Mouse (Mus musculus) midbrain, embryonic 10.5 days (tissue): ENCODE measurements at regions not wholly inside any gene's neighbourhood (a gene's known extent, or its start where the extent isn't known, plus 50 kb on each side); places are given as distances from the start of the nearest gene placed in this dataset.

ENCODE experiments used
- DNase-seq: peaks from one replicate; pipeline ENCODE4 v3.0.0-alpha.2; 2017; ENCODE audit warnings: low spot score
- H3K27ac ChIP-seq: fragments of 300-500 bp; sonication (generic); replicated peaks from 2 replicates; pipeline ENCODE4 v1.5.1; 2016; ENCODE audit warnings: mild to moderate bottlenecking
- H3K27me3 ChIP-seq: fragments of 300-500 bp; sonication (generic); 2 replicates; pipeline ENCODE4 v1.6.1; 2016; ENCODE audit warnings: low read depth, mild to moderate bottlenecking; ENCODE audit not compliant: poor library complexity, severe bottlenecking
- H3K36me3 ChIP-seq: fragments of 300-500 bp; sonication (generic); 2 replicates; pipeline ENCODE4 v1.6.1; 2016; ENCODE audit warnings: mild to moderate bottlenecking, moderate library complexity
- H3K4me1 ChIP-seq: fragments of 300-500 bp; sonication (generic); 2 replicates; pipeline ENCODE4 v1.6.1; 2016
- H3K4me3 ChIP-seq: fragments of 300-500 bp; sonication (generic); 2 replicates; pipeline ENCODE4 v1.5.1; 2016; ENCODE audit warnings: mild to moderate bottlenecking, moderate library complexity
- H3K9me3 ChIP-seq: fragments of 300-500 bp; sonication (generic); replicated peaks from 2 replicates; pipeline ENCODE4 v1.6.1; 2016; ENCODE audit warnings: mild to moderate bottlenecking
- WGBS: fragments of 180-500 bp; shearing (Covaris S2); methylation state at CpG from one replicate; pipeline ENCODE4 v1.1.7; 2016; 5-methylcytosine and 5-hydroxymethylcytosine counted together

- H3K36me3 ChIP-seq, result no peaks in the 10 kb centered on the region
- H3K4me1 ChIP-seq, result peaks cover 12% of the 10 kb centered on the region
- no peak overlapping the region for H3K4me3 ChIP-seq
- H3K9me3 ChIP-seq, result no peaks in the 10 kb centered on the region
- WGBS, result 74% methylated on average over 1 of the region's 1 CpGs
- no peak overlapping the region for H3K27ac ChIP-seq
- no peaks in the 10 kb centered on the region for H3K27me3 ChIP-seq
- no peak for DNase-seq
Observed at GRCm38 (mm10) chrX:12844431-12844830, 82.6 kb upstream of the Med14 start.

GRCm38 (mm10) chrX:12841021-12841325, 79.1 kb upstream of the Med14 start:
- Histone ChIP-seq H3K4me1 (peaks cover 16% of the 10 kb centered on the region), H3K9me3 (no peaks in the 10 kb centered on the region), H3K27me3 (no peaks in the 10 kb centered on the region), H3K4me3 (peak overlapping the region; percentile 44), H3K36me3 (no peaks in the 10 kb centered on the region), H3K27ac (peak overlapping the region; percentile 88)
- no peak for DNase-seq
- WGBS, result 71% methylated on average over 3 of the region's 3 CpGs

GRCm38 (mm10) chrX:12840160-12841020, 78.5 kb upstream of the Med14 start:
- Histone ChIP-seq H3K36me3 (no peaks in the 10 kb centered on the region), H3K4me3 (peak overlapping the region; percentile 44), H3K4me1 (peaks cover 16% of the 10 kb centered on the region), H3K27ac (peak overlapping the region; percentile 88), H3K9me3 (no peaks in the 10 kb centered on the region), H3K27me3 (no peaks in the 10 kb centered on the region)
- DNase-seq, result peak; percentile 80
- WGBS, result 18% methylated on average over 25 of the region's 25 CpGs

- H3K27me3 ChIP-seq, result no peaks in the 10 kb centered on the region
- H3K36me3 ChIP-seq, result no peaks in the 10 kb centered on the region
- 20% methylated on average over 11 of the region's 11 CpGs for WGBS
- peak overlapping the region; percentile 88 for H3K27ac ChIP-seq
- DNase-seq, result peak; percentile 51
- peaks cover 16% of the 10 kb centered on the region for H3K4me1 ChIP-seq
- no peaks in the 10 kb centered on the region for H3K9me3 ChIP-seq
- H3K4me3 ChIP-seq, result peak overlapping the region; percentile 44
Observed at GRCm38 (mm10) chrX:12839406-12840159, 77.7 kb upstream of the Med14 start.

GRCm38 (mm10) chrX:12837821-12838220, 75.9 kb upstream of the Med14 start:
- no peak for DNase-seq
- Histone ChIP-seq H3K9me3 (no peaks in the 10 kb centered on the region), H3K4me3 (no peak overlapping the region), H3K27me3 (no peaks in the 10 kb centered on the region), H3K4me1 (peaks cover 16% of the 10 kb centered on the region), H3K27ac (0 out of 2 replicates have a peak overlapping the region, but pooled peaks have one; percentile 6), H3K36me3 (no peaks in the 10 kb centered on the region)
- WGBS, result 33% methylated on average over 1 of the region's 1 CpGs

GRCm38 (mm10) chrX:12834681-12835080, 72.8 kb upstream of the Med14 start:
- H3K36me3 ChIP-seq, result no peaks in the 10 kb centered on the region
- H3K27me3 ChIP-seq, result no peaks in the 10 kb centered on the region
- DNase-seq, result no peak
- 0 out of 2 replicates have a peak, but pooled peaks cover 4% of the 10 kb centered on the region for H3K4me1 ChIP-seq
- H3K27ac ChIP-seq, result no peak overlapping the region
- H3K9me3 ChIP-seq, result no peaks in the 10 kb centered on the region
- H3K4me3 ChIP-seq, result no peak overlapping the region
- 64% methylated on average over 4 of the region's 4 CpGs for WGBS

- Histone ChIP-seq H3K9me3 (no peaks in the 10 kb centered on the region), H3K4me1 (no peaks in the 10 kb centered on the region), H3K36me3 (no peaks in the 10 kb centered on the region), H3K4me3 (no peak overlapping the region), H3K27ac (no peak overlapping the region), H3K27me3 (no peaks in the 10 kb centered on the region)
- 90% methylated on average over 2 of the region's 2 CpGs for WGBS
- no peak for DNase-seq
Observed at GRCm38 (mm10) chrX:12832709-12833108, 70.8 kb upstream of the Med14 start.

- Histone ChIP-seq H3K9me3 (no peaks in the 10 kb centered on the region), H3K4me1 (no peaks in the 10 kb centered on the region), H3K27me3 (peaks cover 8% of the 10 kb centered on the region; the same call in 1 of the 2 replicates), H3K27ac (no peak overlapping the region), H3K36me3 (no peaks in the 10 kb centered on the region), H3K4me3 (no peak overlapping the region)
- no peak for DNase-seq
- WGBS, result 80% methylated on average over 3 of the region's 3 CpGs
Observed at GRCm38 (mm10) chrX:12829165-12829564, 67.3 kb upstream of the Med14 start.

- Histone ChIP-seq H3K4me1 (no peaks in the 10 kb centered on the region), H3K36me3 (no peaks in the 10 kb centered on the region), H3K9me3 (no peaks in the 10 kb centered on the region), H3K27me3 (peaks cover 13% of the 10 kb centered on the region; the same call in 1 of the 2 replicates), H3K27ac (no peak overlapping the region), H3K4me3 (no peak overlapping the region)
- WGBS, result 89% methylated on average over 4 of the region's 4 CpGs
- no peak for DNase-seq
Observed at GRCm38 (mm10) chrX:12827299-12827872, 65.5 kb upstream of the Med14 start.

- Histone ChIP-seq H3K27ac (no peak overlapping the region), H3K4me3 (no peak overlapping the region), H3K9me3 (no peaks in the 10 kb centered on the region), H3K4me1 (no peaks in the 10 kb centered on the region), H3K36me3 (no peaks in the 10 kb centered on the region), H3K27me3 (peaks cover 13% of the 10 kb centered on the region; the same call in 1 of the 2 replicates)
- no peak for DNase-seq
- WGBS, result 92% methylated on average over 4 of the region's 4 CpGs
Observed at GRCm38 (mm10) chrX:12826646-12827045, 64.8 kb upstream of the Med14 start.

- Histone ChIP-seq H3K27me3 (peaks cover 17% of the 10 kb centered on the region; the same call in 1 of the 2 replicates), H3K9me3 (no peaks in the 10 kb centered on the region), H3K4me1 (no peaks in the 10 kb centered on the region), H3K4me3 (no peak overlapping the region), H3K27ac (no peak overlapping the region), H3K36me3 (no peaks in the 10 kb centered on the region)
- no peak for DNase-seq
- 92% methylated on average over 2 of the region's 2 CpGs for WGBS
Observed at GRCm38 (mm10) chrX:12825262-12825661, 63.4 kb upstream of the Med14 start.

- Histone ChIP-seq H3K4me3 (no peak overlapping the region), H3K36me3 (no peaks in the 10 kb centered on the region), H3K4me1 (no peaks in the 10 kb centered on the region), H3K27ac (no peak overlapping the region), H3K9me3 (no peaks in the 10 kb centered on the region), H3K27me3 (peaks cover 17% of the 10 kb centered on the region; the same call in 1 of the 2 replicates)
- WGBS, result 86% methylated on average over 5 of the region's 5 CpGs
- no peak for DNase-seq
Observed at GRCm38 (mm10) chrX:12824497-12824896, 62.6 kb upstream of the Med14 start.
